Mouse (Mus musculus) forebrain, postnatal 0 days (tissue): ENCODE measurements around the gene Nfs1. TPM values are rescaled to one million over a fixed set of nuclear protein-coding genes. Genes with fewer than 3 reads are reported as not detected.

Experiments
- ATAC-seq: fragments of 200-750 bp; cut with Nextera tagmentation; 2 replicates; pipeline ENCODE4 v1.8.0; 2017; ENCODE audit warnings: mild to moderate bottlenecking, moderate library complexity
- DNase-seq: peaks from one replicate; pipeline ENCODE4 v3.0.0-alpha.2; 2015
- H3K27ac ChIP-seq: fragments of 300-500 bp; sonication (generic); 2 replicates; pipeline ENCODE4 v1.5.1; 2014; ENCODE audit warnings: low read depth, mild to moderate bottlenecking, antibody characterized with exemption, low read length, moderate library complexity, mixed read lengths
- H3K27me3 ChIP-seq: fragments of 300-500 bp; sonication (generic); 2 replicates; pipeline ENCODE4 v1.6.1; 2014; ENCODE audit warnings: mild to moderate bottlenecking, low read length, mixed read lengths; ENCODE audit not compliant: insufficient read depth
- H3K36me3 ChIP-seq: fragments of 300-500 bp; sonication (generic); 2 replicates; pipeline ENCODE4 v1.6.1; 2014; ENCODE audit warnings: mild to moderate bottlenecking, moderate library complexity; ENCODE audit not compliant: insufficient read depth
- H3K4me1 ChIP-seq: fragments of 300-500 bp; sonication (generic); 2 replicates; pipeline ENCODE4 v1.6.1; 2014; ENCODE audit warnings: antibody characterized with exemption; ENCODE audit not compliant: insufficient read depth
- H3K4me2 ChIP-seq: fragments of 300-500 bp; sonication (generic); 2 replicates; pipeline ENCODE4 v1.6.1; 2014; ENCODE audit warnings: low read depth, mild to moderate bottlenecking, moderate library complexity
- H3K4me3 ChIP-seq: fragments of 300-500 bp; sonication (generic); 2 replicates; pipeline ENCODE4 v1.5.1; 2014; ENCODE audit warnings: low read depth, low read length, mixed read lengths
- H3K9ac ChIP-seq: fragments of 300-500 bp; sonication (generic); 2 replicates; pipeline ENCODE4 v1.6.1; 2014; ENCODE audit warnings: mild to moderate bottlenecking
- H3K9me3 ChIP-seq: fragments of 300-500 bp; sonication (generic); 2 replicates; pipeline ENCODE4 v1.6.1; 2016; ENCODE audit warnings: low read length
- CTCF ChIP-seq: sonication (generic); IDR thresholded peaks from 2 replicates; pipeline ENCODE4 v1.5.1; 2016; ENCODE audit warnings: antibody characterized with exemption, control low read depth, low read depth
- WGBS: fragments of 180-500 bp; shearing (Covaris S2); extraction: QIAGEN DNeasy Blood & Tissue Kit; methylation state at CpG from one replicate; pipeline ENCODE4 v1.1.7; 2014; 5-methylcytosine and 5-hydroxymethylcytosine counted together
- polyA plus RNA-seq: library from polyadenylated mRNA; unstranded; fragments of >200 nt; fragmentation: Nextera tagmentation; extraction: Ambion mirVana; gene quantifications from 2 replicates; pipeline ENCODE4 v1.2.1, GENCODE M21; 2015
- total RNA-seq: library from RNA; depleted of rRNA; stranded (reverse); fragments of >200 nt; gene quantifications from 2 replicates; pipeline ENCODE4 v1.2.3, GENCODE M21; 2014

Gene Nfs1
- total and polyA plus RNA-seq, 2 experiments from 2014 or later = 41.2 to 42.7 TPM

- no peak for ATAC-seq
Observed at GRCm38 (mm10) chr2:156177079-156177478, 33.1 kb upstream of the Nfs1 start.

GRCm38 (mm10) chr2:156166557-156166956 lies 22.6 kb upstream of the Nfs1 start:
- H3K27me3 ChIP-seq = no peaks in the 10 kb centered on the region
- no peaks in the 10 kb centered on the region for H3K9me3 ChIP-seq
- no peaks in the 10 kb centered on the region for H3K4me1 ChIP-seq
- H3K4me3 ChIP-seq = no peak overlapping the region
- 92% methylated on average over 5 of the region's 5 CpGs for WGBS
- no peak for ATAC-seq
- H3K9ac ChIP-seq = no peak overlapping the region
- no peak for DNase-seq
- TF ChIP-seq CTCF = no peak
- H3K27ac ChIP-seq = no peak overlapping the region
- H3K4me2 ChIP-seq = no peak overlapping the region
- peaks cover 55% of the 10 kb centered on the region for H3K36me3 ChIP-seq

More at GRCm38 (mm10) chr2:156177079-156177478, 33.1 kb upstream of the Nfs1 start:
- 83% methylated on average over 6 of the region's 6 CpGs for WGBS
- H3K27me3 ChIP-seq = no peaks in the 10 kb centered on the region
- TF ChIP-seq CTCF = no peak
- H3K9ac ChIP-seq = no peak overlapping the region
- peaks cover 15% of the 10 kb centered on the region for H3K4me1 ChIP-seq
- H3K9me3 ChIP-seq = no peaks in the 10 kb centered on the region
- H3K4me3 ChIP-seq = no peak overlapping the region
- H3K36me3 ChIP-seq = peaks cover 20% of the 10 kb centered on the region
- no peak overlapping the region for H3K27ac ChIP-seq
- no peak overlapping the region for H3K4me2 ChIP-seq
- DNase-seq = no peak

- Histone ChIP-seq H3K36me3 (peaks cover 60% of the 10 kb centered on the region), H3K4me1 (no peaks in the 10 kb centered on the region), H3K9ac (no peak overlapping the region), H3K9me3 (no peaks in the 10 kb centered on the region), H3K27ac (no peak overlapping the region), H3K4me3 (no peak overlapping the region), H3K4me2 (no peak overlapping the region), H3K27me3 (no peaks in the 10 kb centered on the region)
- TF ChIP-seq CTCF = no peak
- WGBS = 100% methylated on average over 1 of the region's 1 CpGs
- DNase-seq (no peak), ATAC-seq (no peak)
Observed at GRCm38 (mm10) chr2:156165478-156165877, 21.5 kb upstream of the Nfs1 start.

- ATAC-seq (no peak), DNase-seq (no peak)
- Histone ChIP-seq H3K36me3 (peaks cover 56% of the 10 kb centered on the region), H3K4me2 (no peak overlapping the region), H3K9me3 (no peaks in the 10 kb centered on the region), H3K9ac (no peak overlapping the region), H3K27ac (no peak overlapping the region), H3K4me3 (no peak overlapping the region), H3K27me3 (no peaks in the 10 kb centered on the region), H3K4me1 (no peaks in the 10 kb centered on the region)
- peak; percentile 31; the same call in 1 of the 2 replicates for TF ChIP-seq CTCF
Observed at GRCm38 (mm10) chr2:156151538-156151937, 7.6 kb upstream of the Nfs1 start.

DNA sequence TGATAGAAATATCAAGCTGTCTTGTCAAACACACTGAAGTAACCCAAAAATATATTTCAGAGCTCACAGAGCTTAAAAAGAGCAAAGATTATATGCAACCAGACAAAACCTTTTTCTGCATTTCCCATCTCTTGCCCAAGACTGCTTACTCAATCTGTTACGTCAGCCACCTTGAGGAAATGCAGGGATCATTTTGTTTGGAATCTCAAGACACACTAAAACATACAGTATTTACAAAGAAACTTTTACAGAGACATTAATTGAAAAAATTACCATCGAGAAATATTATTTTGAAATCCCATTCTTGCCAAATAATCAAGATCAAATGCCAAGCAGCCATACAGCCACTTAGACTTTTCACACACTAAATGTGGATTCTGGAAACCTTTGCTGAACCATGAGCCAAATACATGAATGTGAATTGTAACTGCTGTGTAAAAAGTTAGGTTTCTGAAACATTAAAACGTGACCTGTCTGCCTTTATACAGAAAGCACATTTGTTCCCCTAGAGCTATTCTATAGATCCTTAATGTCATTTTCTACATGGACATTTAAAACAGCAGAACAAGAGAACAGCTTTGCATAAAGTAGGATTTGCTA lies 3.4 kb upstream of the Nfs1 start:
- no peak for ATAC-seq
- no peak for TF ChIP-seq CTCF

GRCm38 (mm10) chr2:156146272-156146989 lies 2.4 kb upstream of the Nfs1 start:
- H3K4me1 ChIP-seq = peaks cover 4% of the 10 kb centered on the region; the same call in 1 of the 2 replicates
- H3K27me3 ChIP-seq = no peaks in the 10 kb centered on the region
- DNase-seq (no peak), ATAC-seq (no peak)
- WGBS = 61% methylated on average over 5 of the region's 5 CpGs
- H3K4me3 ChIP-seq = no peak overlapping the region
- no peaks in the 10 kb centered on the region for H3K9me3 ChIP-seq
- no peak overlapping the region for H3K9ac ChIP-seq
- no peak for TF ChIP-seq CTCF
- H3K4me2 ChIP-seq = no peak overlapping the region
- H3K36me3 ChIP-seq = peaks cover 37% of the 10 kb centered on the region
- no peak overlapping the region for H3K27ac ChIP-seq

More for the DNA sequence above, 3.4 kb upstream of the Nfs1 start:
- Histone ChIP-seq H3K36me3 (peaks cover 37% of the 10 kb centered on the region), H3K27ac (no peak overlapping the region), H3K4me3 (no peak overlapping the region), H3K9me3 (no peaks in the 10 kb centered on the region), H3K9ac (no peak overlapping the region), H3K4me2 (no peak overlapping the region), H3K27me3 (no peaks in the 10 kb centered on the region), H3K4me1 (peaks cover 4% of the 10 kb centered on the region; the same call in 1 of the 2 replicates)
- WGBS = 85% methylated on average over 3 of the region's 3 CpGs
- DNase-seq = no peak

GRCm38 (mm10) chr2:156145486-156146130 lies 1.6 kb upstream of the Nfs1 start:
- ATAC-seq (no peak), DNase-seq (no peak)
- no peak for TF ChIP-seq CTCF
- no peak overlapping the region for H3K9ac ChIP-seq
- H3K27me3 ChIP-seq = no peaks in the 10 kb centered on the region
- peaks cover 4% of the 10 kb centered on the region; the same call in 1 of the 2 replicates for H3K4me1 ChIP-seq
- no peak overlapping the region for H3K27ac ChIP-seq
- no peaks in the 10 kb centered on the region for H3K9me3 ChIP-seq
- H3K4me3 ChIP-seq = no peak overlapping the region
- WGBS = 47% methylated on average over 11 of the region's 11 CpGs
- H3K4me2 ChIP-seq = peak overlapping the region; percentile 83; the same call in 1 of the 2 replicates
- H3K36me3 ChIP-seq = peaks cover 36% of the 10 kb centered on the region
